Mouse (Mus musculus) embryonic facial prominence, embryonic 13.5 days (tissue): Measurements from ENCODE around the gene Ipo11. TPM values are rescaled to one million over a fixed set of nuclear protein-coding genes. Genes with fewer than 3 reads are reported as not detected.

Experiments
- ATAC-seq: fragments of 200-750 bp; cut with Nextera tagmentation; 2 replicates; pipeline ENCODE4 v1.8.0; 2017; ENCODE audit warnings: low read depth; ENCODE audit not compliant: insufficient number of reproducible peaks, insufficient read depth, low FRiP score, low TSS enrichment
- H3K27ac ChIP-seq: fragments of 300-500 bp; sonication (generic); 2 replicates; pipeline ENCODE4 v1.5.1; 2015; ENCODE audit warnings: moderate library complexity, mild to moderate bottlenecking, inconsistent platforms
- H3K27me3 ChIP-seq: fragments of 300-500 bp; sonication (generic); 2 replicates; pipeline ENCODE4 v1.6.1; 2015; ENCODE audit warnings: mild to moderate bottlenecking, inconsistent platforms
- H3K36me3 ChIP-seq: fragments of 300-500 bp; sonication (generic); 2 replicates; pipeline ENCODE4 v1.6.1; 2015; ENCODE audit warnings: mild to moderate bottlenecking, inconsistent platforms
- H3K4me1 ChIP-seq: fragments of 300-500 bp; sonication (generic); 2 replicates; pipeline ENCODE4 v1.6.1; 2015; ENCODE audit warnings: inconsistent platforms
- H3K4me2 ChIP-seq: fragments of 300-500 bp; sonication (generic); 2 replicates; pipeline ENCODE4 v1.6.1; 2015; ENCODE audit warnings: moderate library complexity, mild to moderate bottlenecking, inconsistent platforms
- H3K4me3 ChIP-seq: fragments of 300-500 bp; sonication (generic); 2 replicates; pipeline ENCODE4 v1.5.1; 2015; ENCODE audit warnings: mild to moderate bottlenecking, inconsistent platforms
- H3K9ac ChIP-seq: fragments of 300-500 bp; sonication (generic); 2 replicates; pipeline ENCODE4 v1.6.1; 2015; ENCODE audit warnings: mild to moderate bottlenecking, inconsistent platforms
- H3K9me3 ChIP-seq: fragments of 300-500 bp; sonication (generic); 2 replicates; pipeline ENCODE4 v1.6.1; 2016; ENCODE audit warnings: inconsistent platforms
- WGBS: fragments of 180-500 bp; shearing (Covaris S2); methylation state at CpG from one replicate; pipeline ENCODE4 v1.1.7; 2015; ENCODE audit warnings: mixed read lengths; 5-methylcytosine and 5-hydroxymethylcytosine counted together
- polyA plus RNA-seq: library from polyadenylated mRNA; unstranded; fragments of >200 nt; fragmentation: Nextera tagmentation; extraction: Ambion mirVana; gene quantifications from 2 replicates; pipeline ENCODE4 v1.2.1, GENCODE M21; 2015

Ipo11 gene
- polyA plus RNA-seq, 1 experiment from 2014 or later: 47.8 TPM

GRCm38 (mm10) chr13:106893701-106894100, 43.1 kb downstream of the Ipo11 start:
- Histone ChIP-seq H3K4me3 (no peak overlapping the region), H3K4me1 (no peaks in the 10 kb centered on the region), H3K36me3 (peaks cover 42% of the 10 kb centered on the region), H3K4me2 (no peak overlapping the region), H3K9ac (no peak overlapping the region), H3K9me3 (no peaks in the 10 kb centered on the region), H3K27ac (no peak overlapping the region), H3K27me3 (no peaks in the 10 kb centered on the region)
- WGBS: 89% methylated on average over 5 of the region's 5 CpGs
- no peak for ATAC-seq

- no peak overlapping the region for H3K27ac ChIP-seq
- H3K4me2 ChIP-seq: no peak overlapping the region
- no peak for ATAC-seq
- no peaks in the 10 kb centered on the region for H3K27me3 ChIP-seq
- H3K4me3 ChIP-seq: no peak overlapping the region
- H3K9ac ChIP-seq: no peak overlapping the region
- no peaks in the 10 kb centered on the region for H3K4me1 ChIP-seq
- WGBS: 91% methylated on average over 9 of the region's 9 CpGs
- peaks cover 42% of the 10 kb centered on the region for H3K36me3 ChIP-seq
- H3K9me3 ChIP-seq: no peaks in the 10 kb centered on the region
These were observed 43.6 kb downstream of the Ipo11 start for GRCm38 (mm10) chr13:106893196-106893595.

- Histone ChIP-seq H3K4me3 (no peak overlapping the region), H3K27me3 (no peaks in the 10 kb centered on the region), H3K9me3 (no peaks in the 10 kb centered on the region), H3K27ac (no peak overlapping the region), H3K4me1 (no peaks in the 10 kb centered on the region), H3K9ac (no peak overlapping the region), H3K4me2 (no peak overlapping the region), H3K36me3 (peaks cover 22% of the 10 kb centered on the region)
- no peak for ATAC-seq
- WGBS: 96% methylated on average over 2 of the region's 2 CpGs
These were observed 49.4 kb downstream of the Ipo11 start for GRCm38 (mm10) chr13:106887364-106887763.

GRCm38 (mm10) chr13:106884249-106884648, 52.5 kb downstream of the Ipo11 start:
- Histone ChIP-seq H3K4me2 (no peak overlapping the region), H3K4me3 (no peak overlapping the region), H3K36me3 (peaks cover 26% of the 10 kb centered on the region), H3K27me3 (no peaks in the 10 kb centered on the region), H3K9me3 (no peaks in the 10 kb centered on the region), H3K27ac (no peak overlapping the region), H3K9ac (no peak overlapping the region), H3K4me1 (no peaks in the 10 kb centered on the region)
- ATAC-seq: no peak
- WGBS: 78% methylated on average over 4 of the region's 4 CpGs

- H3K27ac ChIP-seq: no peak overlapping the region
- ATAC-seq: no peak
These were observed 60.5 kb downstream of the Ipo11 start for GRCm38 (mm10) chr13:106876278-106876677.

GRCm38 (mm10) chr13:106865547-106865946, 71.2 kb downstream of the Ipo11 start:
- no peaks in the 10 kb centered on the region for H3K9me3 ChIP-seq
- no peak overlapping the region for H3K4me2 ChIP-seq
- no peaks in the 10 kb centered on the region for H3K27me3 ChIP-seq
- no peak for ATAC-seq
- no peak overlapping the region for H3K9ac ChIP-seq
- H3K4me3 ChIP-seq: no peak overlapping the region
- H3K36me3 ChIP-seq: peaks cover 36% of the 10 kb centered on the region
- 69% methylated on average over 2 of the region's 2 CpGs for WGBS
- no peak overlapping the region for H3K27ac ChIP-seq
- H3K4me1 ChIP-seq: no peaks in the 10 kb centered on the region

More at GRCm38 (mm10) chr13:106876278-106876677, 60.5 kb downstream of the Ipo11 start:
- Histone ChIP-seq H3K4me3 (no peak overlapping the region), H3K4me1 (no peaks in the 10 kb centered on the region), H3K9me3 (no peaks in the 10 kb centered on the region), H3K36me3 (peaks cover 40% of the 10 kb centered on the region), H3K4me2 (no peak overlapping the region), H3K9ac (no peak overlapping the region), H3K27me3 (no peaks in the 10 kb centered on the region)
- WGBS: 89% methylated on average over 1 of the region's 1 CpGs

GRCm38 (mm10) chr13:106858779-106859178, 78.0 kb downstream of the Ipo11 start:
- Histone ChIP-seq H3K27me3 (no peaks in the 10 kb centered on the region), H3K27ac (no peak overlapping the region), H3K4me1 (no peaks in the 10 kb centered on the region), H3K9me3 (no peaks in the 10 kb centered on the region), H3K9ac (no peak overlapping the region), H3K36me3 (peaks cover 18% of the 10 kb centered on the region), H3K4me3 (no peak overlapping the region), H3K4me2 (no peak overlapping the region)
- WGBS: 93% methylated on average over 5 of the region's 5 CpGs
- no peak for ATAC-seq

GRCm38 (mm10) chr13:106856556-106856955, 80.2 kb downstream of the Ipo11 start:
- no peak for ATAC-seq
- 96% methylated on average over 3 of the region's 3 CpGs for WGBS

GRCm38 (mm10) chr13:106847534-106847933, 89.2 kb downstream of the Ipo11 start:
- ATAC-seq: no peak
- Histone ChIP-seq H3K4me2 (no peak overlapping the region), H3K9ac (no peak overlapping the region), H3K4me1 (no peaks in the 10 kb centered on the region), H3K4me3 (no peak overlapping the region), H3K27me3 (no peaks in the 10 kb centered on the region), H3K27ac (no peak overlapping the region), H3K9me3 (no peaks in the 10 kb centered on the region), H3K36me3 (0 out of 2 replicates have a peak, but pooled peaks cover 6% of the 10 kb centered on the region)

More at GRCm38 (mm10) chr13:106856556-106856955, 80.2 kb downstream of the Ipo11 start:
- H3K36me3 ChIP-seq: peaks cover 12% of the 10 kb centered on the region
- no peak overlapping the region for H3K4me3 ChIP-seq
- H3K4me1 ChIP-seq: no peaks in the 10 kb centered on the region
- H3K9me3 ChIP-seq: no peaks in the 10 kb centered on the region
- no peak overlapping the region for H3K27ac ChIP-seq
- no peak overlapping the region for H3K4me2 ChIP-seq
- no peak overlapping the region for H3K9ac ChIP-seq
- H3K27me3 ChIP-seq: no peaks in the 10 kb centered on the region

GRCm38 (mm10) chr13:106844928-106845327, 91.8 kb downstream of the Ipo11 start:
- peaks cover 12% of the 10 kb centered on the region for H3K36me3 ChIP-seq
- H3K27me3 ChIP-seq: no peaks in the 10 kb centered on the region
- H3K9me3 ChIP-seq: no peaks in the 10 kb centered on the region
- H3K4me2 ChIP-seq: no peak overlapping the region
- H3K27ac ChIP-seq: no peak overlapping the region
- WGBS: 84% methylated on average over 3 of the region's 3 CpGs
- no peak overlapping the region for H3K4me3 ChIP-seq
- H3K9ac ChIP-seq: no peak overlapping the region
- no peaks in the 10 kb centered on the region for H3K4me1 ChIP-seq
- ATAC-seq: no peak

GRCm38 (mm10) chr13:106842542-106842941, 94.2 kb downstream of the Ipo11 start:
- ATAC-seq: no peak
- Histone ChIP-seq H3K27me3 (no peaks in the 10 kb centered on the region), H3K9me3 (no peaks in the 10 kb centered on the region), H3K4me2 (no peak overlapping the region), H3K36me3 (peaks cover 17% of the 10 kb centered on the region), H3K9ac (no peak overlapping the region), H3K4me3 (no peak overlapping the region), H3K4me1 (no peaks in the 10 kb centered on the region), H3K27ac (no peak overlapping the region)
- 91% methylated on average over 4 of the region's 4 CpGs for WGBS

- WGBS: 94% methylated on average over 3 of the region's 3 CpGs
- Histone ChIP-seq H3K4me2 (no peak overlapping the region), H3K27ac (no peak overlapping the region), H3K9me3 (no peaks in the 10 kb centered on the region), H3K36me3 (peaks cover 17% of the 10 kb centered on the region), H3K9ac (no peak overlapping the region), H3K4me3 (no peak overlapping the region), H3K27me3 (no peaks in the 10 kb centered on the region), H3K4me1 (no peaks in the 10 kb centered on the region)
- ATAC-seq: no peak
These were observed 98.0 kb downstream of the Ipo11 start for GRCm38 (mm10) chr13:106838778-106839177.

- H3K9me3 ChIP-seq: no peaks in the 10 kb centered on the region
- H3K4me2 ChIP-seq: no peak overlapping the region
- 93% methylated on average over 5 of the region's 5 CpGs for WGBS
- peaks cover 12% of the 10 kb centered on the region for H3K36me3 ChIP-seq
- no peak overlapping the region for H3K27ac ChIP-seq
- H3K9ac ChIP-seq: no peak overlapping the region
- no peak for ATAC-seq
- no peaks in the 10 kb centered on the region for H3K27me3 ChIP-seq
- no peaks in the 10 kb centered on the region for H3K4me1 ChIP-seq
- no peak overlapping the region for H3K4me3 ChIP-seq
These were observed 100.3 kb downstream of the Ipo11 start for GRCm38 (mm10) chr13:106836527-106836879.
